Mouse (Mus musculus): ENCODE measurements at regions not wholly inside any gene's neighbourhood (a gene's known extent, or its start where the extent isn't known, plus 50 kb on each side); places are given as distances from the start of the nearest gene placed in this dataset.

DNA sequence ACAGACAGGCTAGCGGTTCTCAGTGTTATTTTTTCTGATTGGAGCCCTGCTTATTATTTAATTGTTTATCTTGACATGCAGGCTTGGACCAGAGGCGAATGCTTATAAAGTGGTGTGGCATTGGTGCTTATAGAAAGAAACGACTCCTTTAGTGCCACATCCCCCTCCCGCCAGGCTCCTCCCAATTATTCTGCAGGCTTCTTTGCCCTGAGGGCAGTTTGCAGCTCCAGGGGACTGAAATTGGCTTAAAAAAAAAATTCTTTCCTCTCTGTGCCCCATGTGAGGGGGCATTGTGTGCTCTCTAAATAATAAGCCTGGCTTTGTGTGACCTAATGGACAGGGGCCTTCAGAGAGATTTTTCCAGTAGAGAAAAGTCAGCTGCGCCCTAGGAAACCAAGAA, 409.1 kb upstream of the Smim15 start:
- H3K9me3 ChIP-seq (ENCODE audit: control insufficient read depth, low read length) = no peaks in the 10 kb centered on the region
- no peaks in the 10 kb centered on the region for H3K36me3 ChIP-seq (ENCODE audit: control insufficient read depth)
- no peak overlapping the region for H3K4me3 ChIP-seq (replicated peaks)
- no peaks in the 10 kb centered on the region for H3K27me3 ChIP-seq (ENCODE audit: control insufficient read depth)
- TF ChIP-seq TAL1 (IDR thresholded peaks at IDR 0.05; ENCODE audit: low read length) (no peak), GATA1 (IDR thresholded peaks at IDR 0.05; ENCODE audit: low read length) (no peak)
- no peaks in the 10 kb centered on the region for H3K4me1 ChIP-seq (ENCODE audit: control insufficient read depth)

DNA sequence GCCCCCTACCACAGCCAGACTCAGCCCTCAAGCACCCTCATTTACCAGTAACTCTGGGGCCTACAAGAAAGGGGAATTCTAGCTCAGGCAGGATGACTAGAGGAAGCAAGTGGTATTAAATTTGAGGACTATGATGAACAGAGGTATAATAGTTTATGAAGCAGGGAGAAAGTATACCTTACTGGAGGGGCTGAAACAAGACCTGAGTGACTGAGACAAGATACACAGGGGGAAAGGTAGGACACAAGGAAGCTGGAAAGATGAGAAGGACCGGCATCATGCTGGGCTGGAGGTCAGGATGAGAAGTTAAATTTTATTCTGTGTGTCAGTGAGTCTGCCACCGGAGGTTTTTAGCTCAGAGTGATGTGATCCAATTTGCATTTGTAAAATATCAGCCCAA, 417.2 kb upstream of the Smim15 start:
- Histone ChIP-seq H3K27me3 (ENCODE audit: control insufficient read depth) (no peaks in the 10 kb centered on the region), H3K4me3 (replicated peaks) (no peak overlapping the region), H3K36me3 (ENCODE audit: control insufficient read depth) (no peaks in the 10 kb centered on the region), H3K4me1 (ENCODE audit: control insufficient read depth) (no peaks in the 10 kb centered on the region), H3K9me3 (ENCODE audit: control insufficient read depth, low read length) (no peaks in the 10 kb centered on the region)
- TF ChIP-seq TAL1 (IDR thresholded peaks at IDR 0.05; ENCODE audit: low read length) = no peak
- no peak for TF ChIP-seq GATA1 (IDR thresholded peaks at IDR 0.05; ENCODE audit: low read length)

DNA sequence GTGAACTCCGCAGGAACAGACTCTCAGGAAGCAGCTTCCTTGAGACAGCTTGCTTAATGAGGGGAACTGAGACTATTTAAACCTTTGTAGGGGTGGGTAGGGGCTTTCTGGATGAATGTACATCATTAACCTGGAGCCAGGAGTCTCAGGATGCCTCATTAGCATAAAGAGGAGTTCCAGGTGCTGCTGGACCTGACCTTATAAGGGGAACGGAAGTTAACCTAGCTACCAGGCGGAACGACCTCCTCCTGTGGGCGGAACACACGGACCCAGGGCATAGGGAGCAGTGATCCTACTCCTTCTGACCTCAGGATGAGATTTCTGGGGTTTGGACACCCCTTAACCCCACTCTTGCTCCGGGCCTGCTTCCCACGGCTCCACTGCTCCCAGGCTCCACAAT, 417.6 kb upstream of the Smim15 start:
- H3K4me1 ChIP-seq (ENCODE audit: control insufficient read depth) = no peaks in the 10 kb centered on the region
- no peaks in the 10 kb centered on the region for H3K36me3 ChIP-seq (ENCODE audit: control insufficient read depth)
- TF ChIP-seq GATA1 (IDR thresholded peaks at IDR 0.05; ENCODE audit: low read length) = no peak
- TF ChIP-seq TAL1 (IDR thresholded peaks at IDR 0.05; ENCODE audit: low read length) = no peak
- no peaks in the 10 kb centered on the region for H3K27me3 ChIP-seq (ENCODE audit: control insufficient read depth)
- no peaks in the 10 kb centered on the region for H3K9me3 ChIP-seq (ENCODE audit: control insufficient read depth, low read length)
- no peak overlapping the region for H3K4me3 ChIP-seq (replicated peaks)

DNA sequence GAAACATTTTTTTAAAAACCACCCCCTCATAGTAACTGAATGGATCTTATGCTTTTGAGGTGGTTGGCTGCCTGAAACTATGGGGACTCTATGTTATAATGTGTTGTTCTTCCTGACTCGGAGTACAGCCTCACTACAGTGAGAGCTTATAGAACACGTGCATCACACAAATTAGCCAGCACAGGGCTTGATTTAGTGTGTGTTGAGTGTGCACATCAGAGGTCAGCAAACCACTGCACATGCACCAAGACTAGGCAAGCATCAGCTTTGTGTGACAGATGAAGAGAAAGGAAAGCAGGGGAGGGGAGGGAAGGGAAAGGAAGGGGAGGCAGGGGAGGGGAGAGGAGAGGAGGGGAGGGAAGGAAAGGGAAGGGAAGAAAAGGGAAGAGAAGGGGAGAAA, 422.9 kb upstream of the Smim15 start:
- Histone ChIP-seq H3K4me1 (ENCODE audit: control insufficient read depth) (peaks cover 5% of the 10 kb centered on the region), H3K36me3 (ENCODE audit: control insufficient read depth) (no peaks in the 10 kb centered on the region), H3K27me3 (ENCODE audit: control insufficient read depth) (no peaks in the 10 kb centered on the region; the same call in 1 of the 2 replicates), H3K9me3 (ENCODE audit: control insufficient read depth, low read length) (no peaks in the 10 kb centered on the region), H3K4me3 (replicated peaks) (no peak overlapping the region)
- no peak for TF ChIP-seq TAL1 (IDR thresholded peaks at IDR 0.05; ENCODE audit: low read length)
- no peak for TF ChIP-seq GATA1 (IDR thresholded peaks at IDR 0.05; ENCODE audit: low read length)

DNA sequence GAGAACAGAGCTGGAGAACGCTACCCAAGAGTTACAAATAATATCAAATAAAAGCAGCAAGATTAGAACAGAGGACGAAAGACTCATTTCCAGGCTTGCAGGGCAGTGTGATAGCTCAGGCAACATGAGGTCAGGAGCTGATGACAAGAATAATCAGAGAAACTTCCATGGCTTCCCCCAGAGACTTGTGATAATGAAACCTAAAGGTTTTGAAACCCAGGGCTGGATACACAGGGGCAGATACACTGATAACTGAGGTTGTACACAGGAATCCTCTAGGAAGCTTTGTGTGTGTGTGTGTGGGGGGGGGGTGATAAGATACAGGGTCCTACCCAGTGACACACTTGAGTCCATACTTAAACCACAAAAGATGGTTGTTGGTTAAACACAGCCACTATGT, 423.4 kb upstream of the Smim15 start:
- Histone ChIP-seq H3K36me3 (ENCODE audit: control insufficient read depth) (no peaks in the 10 kb centered on the region), H3K4me3 (replicated peaks) (no peak overlapping the region), H3K9me3 (ENCODE audit: control insufficient read depth, low read length) (no peaks in the 10 kb centered on the region), H3K27me3 (ENCODE audit: control insufficient read depth) (no peaks in the 10 kb centered on the region; the same call in 1 of the 2 replicates), H3K4me1 (ENCODE audit: control insufficient read depth) (peaks cover 5% of the 10 kb centered on the region)
- TF ChIP-seq GATA1 (IDR thresholded peaks at IDR 0.05; ENCODE audit: low read length) (no peak), TAL1 (IDR thresholded peaks at IDR 0.05; ENCODE audit: low read length) (no peak)

DNA sequence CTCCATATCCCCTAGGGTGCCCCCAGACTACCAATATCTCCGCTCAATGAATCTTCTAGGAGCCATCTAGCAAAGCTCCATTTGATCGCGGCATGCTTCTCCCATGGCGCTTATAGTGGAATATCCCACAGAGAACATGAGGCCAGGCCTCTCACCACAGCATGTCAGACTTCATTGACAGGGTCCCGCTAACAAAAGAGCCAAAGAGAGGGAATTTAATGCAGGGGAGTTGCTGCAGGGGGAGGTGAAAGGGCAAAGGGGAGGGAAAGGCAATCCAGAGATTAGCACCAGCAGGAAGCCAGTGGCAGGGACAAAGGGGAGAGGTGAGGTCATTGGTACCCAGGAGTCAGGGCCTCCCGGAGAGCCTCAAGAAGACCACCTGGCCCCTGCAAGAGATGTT, 424.0 kb upstream of the Smim15 start:
- H3K27me3 ChIP-seq (ENCODE audit: control insufficient read depth) = no peaks in the 10 kb centered on the region; the same call in 1 of the 2 replicates
- H3K36me3 ChIP-seq (ENCODE audit: control insufficient read depth) = no peaks in the 10 kb centered on the region
- H3K4me3 ChIP-seq (replicated peaks) = no peak overlapping the region
- no peak for TF ChIP-seq GATA1 (IDR thresholded peaks at IDR 0.05; ENCODE audit: low read length)
- no peak for TF ChIP-seq TAL1 (IDR thresholded peaks at IDR 0.05; ENCODE audit: low read length)
- H3K9me3 ChIP-seq (ENCODE audit: control insufficient read depth, low read length) = no peaks in the 10 kb centered on the region
- peaks cover 5% of the 10 kb centered on the region for H3K4me1 ChIP-seq (ENCODE audit: control insufficient read depth)

DNA sequence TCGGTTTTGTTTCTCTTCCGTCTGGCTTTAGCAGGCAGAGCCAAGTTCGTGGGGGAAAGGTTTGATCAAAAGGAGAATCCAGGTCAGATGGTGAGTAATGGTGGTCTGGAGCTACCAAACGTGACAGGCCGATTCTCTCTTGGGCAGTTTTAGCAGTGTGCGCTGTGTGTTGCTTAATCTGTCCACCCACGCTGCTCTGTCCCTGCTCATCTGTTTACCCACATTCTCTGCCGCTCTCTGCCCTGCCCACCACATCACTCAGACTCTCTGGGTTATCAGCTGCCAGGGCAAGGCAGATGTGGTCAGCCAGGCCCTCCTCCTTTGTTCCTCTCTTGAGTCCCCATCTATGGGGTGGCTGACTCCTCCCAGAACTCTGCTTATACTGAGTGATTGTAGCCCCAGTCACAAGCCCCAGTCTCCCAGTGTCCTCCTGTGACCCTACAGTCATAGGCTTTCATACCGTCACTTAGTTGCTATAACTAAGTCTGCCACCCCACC, 424.8 kb upstream of the Smim15 start:
- H3K27me3 ChIP-seq (ENCODE audit: control insufficient read depth) = no peaks in the 10 kb centered on the region; the same call in 1 of the 2 replicates
- no peaks in the 10 kb centered on the region for H3K9me3 ChIP-seq (ENCODE audit: control insufficient read depth, low read length)
- TF ChIP-seq GATA1 (IDR thresholded peaks at IDR 0.05; ENCODE audit: low read length) (no peak), TAL1 (IDR thresholded peaks at IDR 0.05; ENCODE audit: low read length) (no peak)
- peaks cover 5% of the 10 kb centered on the region for H3K4me1 ChIP-seq (ENCODE audit: control insufficient read depth)
- H3K4me3 ChIP-seq (replicated peaks) = no peak overlapping the region
- H3K36me3 ChIP-seq (ENCODE audit: control insufficient read depth) = no peaks in the 10 kb centered on the region

DNA sequence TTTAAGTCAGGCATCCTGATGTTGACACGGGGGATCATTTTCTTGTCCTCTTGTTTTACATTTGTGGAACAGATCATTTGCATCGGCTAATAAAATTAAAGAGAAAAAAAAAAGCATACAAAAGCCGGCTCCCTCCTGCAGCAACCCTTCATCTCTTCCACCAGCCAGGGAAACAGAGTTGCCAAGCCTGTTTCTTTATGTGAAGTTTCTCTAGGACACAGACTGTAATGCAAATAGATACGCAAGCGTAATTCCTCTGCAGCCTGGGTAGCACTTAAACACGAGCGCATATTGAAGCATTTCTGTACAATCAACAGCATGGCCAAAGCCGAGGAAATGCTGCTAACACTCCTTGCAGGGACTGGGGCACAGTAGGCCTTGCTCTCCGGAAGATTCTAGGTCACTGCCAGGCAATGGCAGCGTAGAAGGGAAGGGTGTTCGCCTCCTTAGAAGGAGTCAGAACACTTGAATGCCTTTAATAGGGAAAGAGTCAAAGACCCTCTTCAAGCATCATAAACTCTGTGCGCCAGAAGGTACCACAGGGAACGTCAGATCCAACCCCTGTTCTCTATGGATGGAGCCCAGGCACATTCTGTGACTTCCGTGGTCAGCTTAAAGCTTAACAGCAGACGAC, 425.3 kb upstream of the Smim15 start:
- Histone ChIP-seq H3K4me3 (replicated peaks) (no peak overlapping the region), H3K9me3 (ENCODE audit: control insufficient read depth, low read length) (no peaks in the 10 kb centered on the region), H3K36me3 (ENCODE audit: control insufficient read depth) (no peaks in the 10 kb centered on the region), H3K4me1 (ENCODE audit: control insufficient read depth) (peaks cover 5% of the 10 kb centered on the region), H3K27me3 (ENCODE audit: control insufficient read depth) (no peaks in the 10 kb centered on the region; the same call in 1 of the 2 replicates)
- TF ChIP-seq TAL1 (IDR thresholded peaks at IDR 0.05; ENCODE audit: low read length) = no peak
- TF ChIP-seq GATA1 (IDR thresholded peaks at IDR 0.05; ENCODE audit: low read length) = no peak

DNA sequence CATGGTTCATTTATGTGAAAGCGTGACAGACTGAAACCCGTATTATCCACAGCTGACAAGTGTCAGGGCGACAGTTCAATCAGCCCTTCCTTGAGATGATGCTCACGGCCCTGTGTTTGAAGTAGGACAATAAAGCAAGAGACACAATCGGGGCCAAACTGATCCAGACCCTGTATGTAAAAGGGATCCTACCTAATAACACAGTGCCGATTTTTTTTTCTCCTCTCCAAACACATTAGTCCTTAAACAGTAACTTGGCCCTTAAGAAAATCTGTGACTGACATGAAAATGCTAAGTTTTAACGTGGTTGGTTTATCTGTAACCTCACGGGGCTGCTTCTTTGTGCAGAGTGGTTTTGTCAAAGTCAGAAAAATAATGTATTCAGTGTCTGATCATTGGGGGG, 425.9 kb upstream of the Smim15 start:
- TF ChIP-seq GATA1 (IDR thresholded peaks at IDR 0.05; ENCODE audit: low read length) (no peak), TAL1 (IDR thresholded peaks at IDR 0.05; ENCODE audit: low read length) (no peak)
- Histone ChIP-seq H3K36me3 (ENCODE audit: control insufficient read depth) (no peaks in the 10 kb centered on the region), H3K27me3 (ENCODE audit: control insufficient read depth) (no peaks in the 10 kb centered on the region; the same call in 1 of the 2 replicates), H3K9me3 (ENCODE audit: control insufficient read depth, low read length) (no peaks in the 10 kb centered on the region), H3K4me3 (replicated peaks) (no peak overlapping the region), H3K4me1 (ENCODE audit: control insufficient read depth) (peaks cover 5% of the 10 kb centered on the region)

DNA sequence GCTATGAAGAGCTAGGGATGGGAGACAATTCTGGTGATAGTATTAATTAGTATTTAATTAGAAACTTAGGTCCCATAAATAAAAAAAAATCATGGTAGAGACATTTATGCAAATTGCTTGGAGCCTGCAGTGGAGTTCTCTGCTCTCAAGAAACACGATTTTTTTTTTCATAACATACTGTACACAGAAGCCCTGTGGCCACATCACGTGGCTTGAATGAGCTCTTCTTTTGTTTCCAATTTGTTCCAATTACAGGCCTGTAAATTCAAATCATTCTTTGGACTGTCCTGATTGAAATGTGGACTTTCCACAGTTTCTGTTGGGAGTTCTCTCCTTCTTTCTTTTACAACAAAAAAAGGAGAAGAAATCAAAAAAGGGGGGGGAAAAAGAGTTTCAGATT, 426.7 kb upstream of the Smim15 start:
- TF ChIP-seq GATA1 (IDR thresholded peaks at IDR 0.05; ENCODE audit: low read length) (no peak), TAL1 (IDR thresholded peaks at IDR 0.05; ENCODE audit: low read length) (no peak)
- Histone ChIP-seq H3K36me3 (ENCODE audit: control insufficient read depth) (no peaks in the 10 kb centered on the region), H3K9me3 (ENCODE audit: control insufficient read depth, low read length) (no peaks in the 10 kb centered on the region), H3K27me3 (ENCODE audit: control insufficient read depth) (no peaks in the 10 kb centered on the region; the same call in 1 of the 2 replicates), H3K4me1 (ENCODE audit: control insufficient read depth) (peaks cover 5% of the 10 kb centered on the region), H3K4me3 (replicated peaks) (no peak overlapping the region)
